Comparison of ENCODE assay signal across 25 mouse cellular contexts in the genomic region with DNA sequence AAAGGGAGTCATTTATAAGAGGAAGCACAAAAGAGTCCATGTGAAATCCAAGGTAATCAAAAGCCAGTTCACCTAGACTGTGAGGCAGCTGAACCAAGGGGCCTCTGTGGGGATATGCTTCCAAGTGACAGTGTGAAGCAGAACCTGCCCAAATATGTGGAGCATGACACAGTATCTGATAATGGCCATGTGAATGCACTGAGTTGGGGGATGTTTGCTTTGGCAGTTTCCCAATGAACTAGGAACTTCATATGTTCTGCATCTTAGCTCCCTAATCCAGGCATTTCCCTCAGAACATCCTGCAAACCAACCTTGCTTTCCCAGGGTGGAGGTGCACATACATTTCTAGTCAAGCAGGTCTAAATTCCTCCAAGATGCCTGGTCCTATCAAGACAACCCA.
DNase-seq lines count a peak whose midpoint lies in the region; ATAC-seq and TF ChIP-seq lines count a peak whose summit lies in the region.
"Had no signal": no experiment of that assay in that cellular context is flagged by ENCODE, and none has a peak within 500 bp of the region (broad histone marks: within the 10 kb centered on the region; RNA-seq: fewer than 3 reads in every experiment).

No protein-coding gene starts in this region.

- TF ChIP-seq POLR2A in limb, embryonic 14.5 days (IDR thresholded peaks at IDR 0.05; ENCODE audit: borderline replicate concordance, extremely low read depth, insufficient read depth, insufficient read length), result no peak
- TF ChIP-seq POLR2A in lung, adult 2 months (IDR thresholded peaks at IDR 0.05; ENCODE audit: borderline replicate concordance, extremely low read depth, low read depth, low read length), result no peak

- peak; percentile 61 for DNase-seq in heart, adult 11 months
- no peak for DNase-seq in heart, postnatal 36 days
- peak; percentile 32 for DNase-seq in limb, embryonic 14.5 days (ENCODE audit: low spot score)
- no peak for DNase-seq in limb, embryonic 10.5 days (ENCODE audit: low spot score)
- DNase-seq in lung, embryonic 14.5 days, result peak; percentile 15
- DNase-seq in lung, adult 2 months, result no peak
- DNase-seq in adrenal gland, postnatal 25 days, result no peak
- DNase-seq: adrenal gland, adult 2 months; adrenal gland, postnatal 14 days; cerebellum, adult 11-12 months; cerebellum, adult 8-10 months; cerebellum, postnatal 10 days; cerebellum, postnatal 36 days; embryo, embryonic 11 days; gastrocnemius, postnatal 25 days; kidney, adult 11 months had no signal

- H3K4me3 ChIP-seq in limb, embryonic 14.5 days (replicated peaks; ENCODE audit: low read length), result no peak overlapping the region
- H3K4me3 ChIP-seq in limb, embryonic 10.5 days, result no peak overlapping the region
- no peak overlapping the region for H3K4me3 ChIP-seq in lung, embryonic 14.5 days (ENCODE audit: low read depth, low read length)
- no peak overlapping the region for H3K4me3 ChIP-seq in lung, adult 2 months (replicated peaks; ENCODE audit: extremely low read depth, low read depth, low read length)
- H3K4me3 ChIP-seq: embryonic facial prominence, embryonic 15.5 days; forebrain, embryonic 12.5 days; forebrain, embryonic 15.5 days; heart, embryonic 12.5 days; hindbrain, embryonic 10.5 days; hindbrain, embryonic 13.5 days; intestine, embryonic 15.5 days had no signal

- no peak overlapping the region for H3K4me2 ChIP-seq in limb, embryonic 14.5 days (replicated peaks; ENCODE audit: low read depth, low read length, severe bottlenecking)
- H3K4me2 ChIP-seq in lung, embryonic 14.5 days, result no peak overlapping the region
- H3K4me2 ChIP-seq: embryonic facial prominence, embryonic 15.5 days; forebrain, embryonic 12.5 days; forebrain, embryonic 15.5 days; heart, embryonic 12.5 days; hindbrain, embryonic 13.5 days; intestine, embryonic 15.5 days had no signal

- no peak overlapping the region for H3K27ac ChIP-seq in limb, embryonic 14.5 days (replicated peaks; ENCODE audit: low read depth, low read length)
- H3K27ac ChIP-seq in limb, embryonic 10.5 days, result no peak overlapping the region
- H3K27ac ChIP-seq in lung, embryonic 14.5 days (ENCODE audit: low read depth), result no peak overlapping the region
- H3K27ac ChIP-seq: embryonic facial prominence, embryonic 15.5 days; forebrain, embryonic 12.5 days; forebrain, embryonic 15.5 days; hindbrain, embryonic 10.5 days; hindbrain, embryonic 13.5 days; intestine, embryonic 15.5 days had no signal

- H3K27me3 ChIP-seq in limb, embryonic 14.5 days (ENCODE audit: control insufficient read depth, insufficient read depth, low read length), result no peaks in the 10 kb centered on the region
- no peaks in the 10 kb centered on the region for H3K27me3 ChIP-seq in limb, embryonic 10.5 days (ENCODE audit: low read depth, poor library complexity, severe bottlenecking)
- H3K27me3 ChIP-seq in lung, embryonic 14.5 days (ENCODE audit: insufficient read depth, low read length), result no peaks in the 10 kb centered on the region
- H3K27me3 ChIP-seq: embryonic facial prominence, embryonic 15.5 days; forebrain, embryonic 12.5 days; forebrain, embryonic 15.5 days; heart, embryonic 12.5 days; hindbrain, embryonic 13.5 days; intestine, embryonic 15.5 days had no signal

- ATAC-seq in limb, embryonic 14.5 days (ENCODE audit: low FRiP score, low read depth), result no peak
- no peak for ATAC-seq in lung, embryonic 14.5 days (ENCODE audit: insufficient read depth)
- ATAC-seq: CD4-positive, CD25-positive, alpha-beta regulatory T cell, adult 4 months; forebrain, embryonic 15.5 days; hindbrain, embryonic 16.5 days; intestine, embryonic 15.5 days had no signal

- no peak overlapping the region for H3K9ac ChIP-seq in limb, embryonic 14.5 days (ENCODE audit: low read depth, low read length, severe bottlenecking)
- no peak overlapping the region for H3K9ac ChIP-seq in lung, embryonic 14.5 days
- H3K9ac ChIP-seq: embryonic facial prominence, embryonic 15.5 days; forebrain, embryonic 12.5 days; forebrain, embryonic 15.5 days; heart, embryonic 12.5 days; hindbrain, embryonic 13.5 days; intestine, embryonic 15.5 days had no signal

- TF ChIP-seq CTCF in lung, embryonic 14.5 days (IDR thresholded peaks at IDR 0.05; ENCODE audit: low read depth), result no peak
- TF ChIP-seq CTCF in lung, adult 2 months (IDR thresholded peaks at IDR 0.05; ENCODE audit: insufficient read depth, low read length), result no peak

- H3K4me1 ChIP-seq in limb, embryonic 14.5 days (ENCODE audit: control insufficient read depth, insufficient read depth, low read length), result peaks cover 6% of the 10 kb centered on the region; the same call in 1 of the 2 replicates
- peaks cover 5% of the 10 kb centered on the region; the same call in 1 of the 2 replicates for H3K4me1 ChIP-seq in limb, embryonic 10.5 days
- no peaks in the 10 kb centered on the region for H3K4me1 ChIP-seq in lung, embryonic 14.5 days (ENCODE audit: insufficient read depth)
- no peaks in the 10 kb centered on the region for H3K4me1 ChIP-seq in lung, adult 2 months (ENCODE audit: control insufficient read depth, insufficient read depth, low read length)
- H3K4me1 ChIP-seq: embryonic facial prominence, embryonic 15.5 days; forebrain, embryonic 12.5 days; forebrain, embryonic 15.5 days; hindbrain, embryonic 10.5 days; hindbrain, embryonic 13.5 days; intestine, embryonic 15.5 days had no signal

- intact Hi-C loops in heart, postnatal 36 days (cut with DNase I), result no loop called here

- no peaks in the 10 kb centered on the region for H3K9me3 ChIP-seq in limb, embryonic 14.5 days (ENCODE audit: control insufficient read depth, low read length)
- no peaks in the 10 kb centered on the region for H3K9me3 ChIP-seq in limb, embryonic 10.5 days (replicated peaks)
- no peaks in the 10 kb centered on the region for H3K9me3 ChIP-seq in lung, embryonic 14.5 days (ENCODE audit: low read depth, low read length)
- H3K9me3 ChIP-seq: embryonic facial prominence, embryonic 15.5 days; forebrain, embryonic 12.5 days; forebrain, embryonic 15.5 days; hindbrain, embryonic 10.5 days; hindbrain, embryonic 13.5 days; intestine, embryonic 15.5 days had no signal

- no peaks in the 10 kb centered on the region for H3K36me3 ChIP-seq in limb, embryonic 14.5 days (ENCODE audit: control insufficient read depth, insufficient read depth, low read length)
- H3K36me3 ChIP-seq in limb, embryonic 10.5 days, result no peaks in the 10 kb centered on the region
- no peaks in the 10 kb centered on the region for H3K36me3 ChIP-seq in lung, embryonic 14.5 days (ENCODE audit: insufficient read depth)
- H3K36me3 ChIP-seq: embryonic facial prominence, embryonic 15.5 days; forebrain, embryonic 12.5 days; forebrain, embryonic 15.5 days; heart, embryonic 12.5 days; hindbrain, embryonic 10.5 days; hindbrain, embryonic 13.5 days; intestine, embryonic 15.5 days had no signal

Comparison
In these comparisons a context has a peak if more than half of its experiments do, and no peak if none do; other contexts are left out.
1. DNase-seq: peak in heart, adult 11 months (single experiment), limb, embryonic 14.5 days (single experiment) and lung, embryonic 14.5 days (single experiment); none in heart, postnatal 36 days (0 of 2), limb, embryonic 10.5 days (single experiment), lung, adult 2 months (single experiment) and adrenal gland, postnatal 25 days (single experiment).